Mouse (Mus musculus): ENCODE data around the gene Adgrl2. TPM values are rescaled to one million over a fixed set of nuclear protein-coding genes. Genes with fewer than 3 reads are reported as not detected.

Adgrl2 gene
- polyA plus RNA-seq, 1 experiment from 2014 or later = 128 TPM

GRCm38 (mm10) chr3:148947805-148948405 lies 42.5 kb downstream of the Adgrl2 start:
- H3K27ac ChIP-seq = no peak overlapping the region
- peaks cover 13% of the 10 kb centered on the region for H3K36me3 ChIP-seq
- H3K9ac ChIP-seq = no peak overlapping the region
- H3K4me3 ChIP-seq = no peak overlapping the region
- no peak for ATAC-seq (ENCODE audit: insufficient number of reproducible peaks, insufficient read depth, low FRiP score, low TSS enrichment, low read depth)
- no peak overlapping the region for H3K4me2 ChIP-seq
- peaks cover 34% of the 10 kb centered on the region for H3K4me1 ChIP-seq
- H3K27me3 ChIP-seq = no peaks in the 10 kb centered on the region
- WGBS = 60% methylated on average over 9 of the region's 9 CpGs
- no peaks in the 10 kb centered on the region for H3K9me3 ChIP-seq

- Histone ChIP-seq H3K36me3 (peaks cover 7% of the 10 kb centered on the region), H3K27me3 (no peaks in the 10 kb centered on the region), H3K4me3 (no peak overlapping the region), H3K4me2 (no peak overlapping the region), H3K9me3 (no peaks in the 10 kb centered on the region), H3K4me1 (peaks cover 34% of the 10 kb centered on the region), H3K9ac (no peak overlapping the region), H3K27ac (no peak overlapping the region)
- WGBS = 61% methylated on average over 6 of the region's 6 CpGs
- ATAC-seq (ENCODE audit: insufficient number of reproducible peaks, insufficient read depth, low FRiP score, low TSS enrichment, low read depth) = no peak
These were observed 43.1 kb downstream of the Adgrl2 start for GRCm38 (mm10) chr3:148947266-148947665.

GRCm38 (mm10) chr3:148945534-148945933 lies 44.8 kb downstream of the Adgrl2 start:
- no peak overlapping the region for H3K4me3 ChIP-seq
- no peak overlapping the region for H3K9ac ChIP-seq
- H3K4me2 ChIP-seq = no peak overlapping the region
- no peaks in the 10 kb centered on the region for H3K27me3 ChIP-seq
- 28% methylated on average over 8 of the region's 8 CpGs for WGBS
- no peaks in the 10 kb centered on the region for H3K36me3 ChIP-seq
- H3K9me3 ChIP-seq = no peaks in the 10 kb centered on the region
- peaks cover 34% of the 10 kb centered on the region for H3K4me1 ChIP-seq
- no peak for ATAC-seq (ENCODE audit: insufficient number of reproducible peaks, insufficient read depth, low FRiP score, low TSS enrichment, low read depth)
- no peak overlapping the region for H3K27ac ChIP-seq

GRCm38 (mm10) chr3:148939457-148939856 lies 50.9 kb downstream of the Adgrl2 start:
- ATAC-seq (ENCODE audit: insufficient number of reproducible peaks, insufficient read depth, low FRiP score, low TSS enrichment, low read depth) = no peak
- Histone ChIP-seq H3K4me2 (no peak overlapping the region), H3K27me3 (no peaks in the 10 kb centered on the region), H3K4me3 (no peak overlapping the region), H3K9ac (no peak overlapping the region), H3K4me1 (peaks cover 39% of the 10 kb centered on the region), H3K36me3 (peaks cover 7% of the 10 kb centered on the region; the same call in 1 of the 2 replicates), H3K9me3 (no peaks in the 10 kb centered on the region), H3K27ac (no peak overlapping the region)
- 46% methylated on average over 7 of the region's 7 CpGs for WGBS

- H3K27ac ChIP-seq = no peak overlapping the region
- no peak overlapping the region for H3K4me3 ChIP-seq
- no peaks in the 10 kb centered on the region for H3K27me3 ChIP-seq
- H3K9ac ChIP-seq = no peak overlapping the region
- H3K4me1 ChIP-seq = peaks cover 47% of the 10 kb centered on the region
- H3K36me3 ChIP-seq = peaks cover 16% of the 10 kb centered on the region; the same call in 1 of the 2 replicates
- ATAC-seq (ENCODE audit: insufficient number of reproducible peaks, insufficient read depth, low FRiP score, low TSS enrichment, low read depth) = no peak
- WGBS = 93% methylated on average over 9 of the region's 9 CpGs
- H3K9me3 ChIP-seq = no peaks in the 10 kb centered on the region
- H3K4me2 ChIP-seq = no peak overlapping the region
These were observed 55.3 kb downstream of the Adgrl2 start for GRCm38 (mm10) chr3:148935056-148935455.

- no peak for ATAC-seq (ENCODE audit: insufficient number of reproducible peaks, insufficient read depth, low FRiP score, low TSS enrichment, low read depth)
- 93% methylated on average over 5 of the region's 5 CpGs for WGBS
- Histone ChIP-seq H3K4me3 (no peak overlapping the region), H3K9ac (no peak overlapping the region), H3K27me3 (no peaks in the 10 kb centered on the region), H3K36me3 (peaks cover 16% of the 10 kb centered on the region; the same call in 1 of the 2 replicates), H3K4me1 (peaks cover 41% of the 10 kb centered on the region), H3K4me2 (no peak overlapping the region), H3K27ac (no peak overlapping the region), H3K9me3 (no peaks in the 10 kb centered on the region)
These were observed 56.1 kb downstream of the Adgrl2 start for GRCm38 (mm10) chr3:148934279-148934678.

- WGBS = 72% methylated on average over 6 of the region's 6 CpGs
- Histone ChIP-seq H3K36me3 (peaks cover 16% of the 10 kb centered on the region; the same call in 1 of the 2 replicates), H3K4me1 (peaks cover 40% of the 10 kb centered on the region), H3K27ac (no peak overlapping the region), H3K9ac (no peak overlapping the region), H3K4me3 (no peak overlapping the region), H3K27me3 (no peaks in the 10 kb centered on the region), H3K9me3 (no peaks in the 10 kb centered on the region), H3K4me2 (no peak overlapping the region)
- no peak for ATAC-seq (ENCODE audit: insufficient number of reproducible peaks, insufficient read depth, low FRiP score, low TSS enrichment, low read depth)
These were observed 57.2 kb downstream of the Adgrl2 start for GRCm38 (mm10) chr3:148933160-148933559.

- Histone ChIP-seq H3K4me2 (no peak overlapping the region), H3K4me3 (no peak overlapping the region), H3K27me3 (no peaks in the 10 kb centered on the region), H3K4me1 (peaks cover 40% of the 10 kb centered on the region), H3K9me3 (no peaks in the 10 kb centered on the region), H3K36me3 (0 out of 2 replicates have a peak, but pooled peaks cover 11% of the 10 kb centered on the region), H3K9ac (no peak overlapping the region), H3K27ac (0 out of 2 replicates have a peak overlapping the region, but pooled peaks have one; percentile 1)
- no peak for ATAC-seq (ENCODE audit: insufficient number of reproducible peaks, insufficient read depth, low FRiP score, low TSS enrichment, low read depth)
- WGBS = 63% methylated on average over 6 of the region's 6 CpGs
These were observed 59.4 kb downstream of the Adgrl2 start for GRCm38 (mm10) chr3:148930913-148931312.

GRCm38 (mm10) chr3:148926330-148926729 lies 64.0 kb downstream of the Adgrl2 start:
- 59% methylated on average over 3 of the region's 3 CpGs for WGBS
- Histone ChIP-seq H3K27me3 (no peaks in the 10 kb centered on the region), H3K4me3 (no peak overlapping the region), H3K4me2 (no peak overlapping the region), H3K27ac (0 out of 2 replicates have a peak overlapping the region, but pooled peaks have one; percentile 24), H3K9ac (no peak overlapping the region), H3K9me3 (no peaks in the 10 kb centered on the region), H3K4me1 (peaks cover 43% of the 10 kb centered on the region), H3K36me3 (0 out of 2 replicates have a peak, but pooled peaks cover 2% of the 10 kb centered on the region)
- no peak for ATAC-seq (ENCODE audit: insufficient number of reproducible peaks, insufficient read depth, low FRiP score, low TSS enrichment, low read depth)

- WGBS = 65% methylated on average over 14 of the region's 14 CpGs
- H3K9ac ChIP-seq = no peak overlapping the region
- ATAC-seq (ENCODE audit: insufficient number of reproducible peaks, insufficient read depth, low FRiP score, low TSS enrichment, low read depth) = no peak
- H3K4me1 ChIP-seq = peaks cover 46% of the 10 kb centered on the region
- H3K27ac ChIP-seq = no peak overlapping the region
- H3K27me3 ChIP-seq = no peaks in the 10 kb centered on the region
- H3K9me3 ChIP-seq = no peaks in the 10 kb centered on the region
- no peak overlapping the region for H3K4me3 ChIP-seq
- no peaks in the 10 kb centered on the region for H3K36me3 ChIP-seq
- H3K4me2 ChIP-seq = no peak overlapping the region
These were observed 67.7 kb downstream of the Adgrl2 start for GRCm38 (mm10) chr3:148922618-148923095.

- Histone ChIP-seq H3K27me3 (no peaks in the 10 kb centered on the region), H3K27ac (no peak overlapping the region), H3K9ac (no peak overlapping the region), H3K4me2 (no peak overlapping the region), H3K36me3 (no peaks in the 10 kb centered on the region), H3K4me3 (no peak overlapping the region), H3K4me1 (peaks cover 50% of the 10 kb centered on the region), H3K9me3 (no peaks in the 10 kb centered on the region)
- no peak for ATAC-seq (ENCODE audit: insufficient number of reproducible peaks, insufficient read depth, low FRiP score, low TSS enrichment, low read depth)
- WGBS = 80% methylated on average over 13 of the region's 13 CpGs
These were observed 68.3 kb downstream of the Adgrl2 start for GRCm38 (mm10) chr3:148921966-148922587.

GRCm38 (mm10) chr3:148920881-148921280 lies 69.5 kb downstream of the Adgrl2 start:
- H3K4me1 ChIP-seq = peaks cover 48% of the 10 kb centered on the region
- ATAC-seq (ENCODE audit: insufficient number of reproducible peaks, insufficient read depth, low FRiP score, low TSS enrichment, low read depth) = no peak
- no peak overlapping the region for H3K4me2 ChIP-seq
- no peak overlapping the region for H3K27ac ChIP-seq
- 62% methylated on average over 6 of the region's 6 CpGs for WGBS
- no peaks in the 10 kb centered on the region for H3K27me3 ChIP-seq
- H3K9ac ChIP-seq = no peak overlapping the region
- no peaks in the 10 kb centered on the region for H3K36me3 ChIP-seq
- H3K9me3 ChIP-seq = no peaks in the 10 kb centered on the region
- H3K4me3 ChIP-seq = no peak overlapping the region
